Mouse (Mus musculus): ENCODE results near the gene Tctn1.

Gene Tctn1

GRCm38 (mm10) chr5:122288147-122288811 lies 24.0 kb upstream of the Tctn1 start:
- in situ Hi-C loops (cut with MboI; ENCODE audit: low pct_unique_long_range_greater_than_20kb in 1 of 2, low sequenced_read_pairs in 2 of 2, unreplicated experiment in 1 of 2) = no loop called here

GRCm38 (mm10) chr5:122287026-122287425 lies 22.8 kb upstream of the Tctn1 start:
- in situ Hi-C loops (cut with MboI; ENCODE audit: low pct_unique_long_range_greater_than_20kb in 1 of 2, low sequenced_read_pairs in 2 of 2, unreplicated experiment in 1 of 2) = no loop called here

DNA sequence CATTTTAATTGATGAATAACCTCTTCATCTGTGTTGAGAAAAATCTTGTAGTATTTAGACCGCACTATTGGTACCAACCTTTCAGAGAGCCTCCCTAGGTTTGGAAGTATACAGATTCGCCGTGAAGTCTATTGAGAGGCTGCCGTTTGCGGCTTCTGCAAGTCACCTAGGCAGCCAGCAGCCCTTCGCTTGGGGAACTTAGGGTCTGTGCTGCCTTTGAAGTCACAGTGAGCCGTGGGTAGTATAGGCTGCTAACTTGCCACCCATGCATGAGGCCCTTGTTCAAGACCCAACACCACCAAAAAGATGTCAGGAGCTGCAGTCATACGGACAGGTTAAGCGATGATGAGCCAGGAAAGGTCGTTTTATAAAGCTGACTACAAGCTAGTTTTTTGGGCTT lies 21.9 kb upstream of the Tctn1 start:
- in situ Hi-C loops (cut with MboI; ENCODE audit: low pct_unique_long_range_greater_than_20kb in 1 of 2, low sequenced_read_pairs in 2 of 2, unreplicated experiment in 1 of 2) = no loop called here

DNA sequence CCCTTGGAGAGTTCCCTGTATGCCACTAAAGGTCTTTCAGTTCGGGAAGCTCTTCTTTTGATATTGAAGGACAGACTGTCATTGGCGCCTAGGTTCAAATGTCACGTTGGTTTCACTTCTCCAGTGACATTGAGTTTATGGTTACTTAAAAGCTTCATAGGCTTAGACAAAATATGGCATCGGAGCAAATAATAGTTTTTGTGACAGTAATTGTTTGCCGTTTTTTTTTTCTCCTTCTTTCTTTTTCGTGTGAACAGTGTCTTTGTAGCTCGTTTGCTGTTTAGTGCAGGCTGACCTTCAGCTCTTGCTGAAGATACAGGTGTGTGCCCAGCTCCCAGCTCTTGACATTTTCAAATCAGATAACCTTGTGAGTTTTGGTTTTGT lies 21.5 kb upstream of the Tctn1 start:
- in situ Hi-C loops (cut with MboI; ENCODE audit: low pct_unique_long_range_greater_than_20kb in 1 of 2, low sequenced_read_pairs in 2 of 2, unreplicated experiment in 1 of 2) = no loop called here

- in situ Hi-C loops (cut with MboI; ENCODE audit: low pct_unique_long_range_greater_than_20kb in 1 of 2, low sequenced_read_pairs in 2 of 2, unreplicated experiment in 1 of 2) = no loop called here
These were observed 20.9 kb upstream of the Tctn1 start for GRCm38 (mm10) chr5:122285029-122285766.

GRCm38 (mm10) chr5:122284183-122285028 lies 20.1 kb upstream of the Tctn1 start, which contains the start of gene Pptc7:
Gene Pptc7 (plus strand): TSS chr5:122284365.
- in situ Hi-C loops (cut with MboI; ENCODE audit: low pct_unique_long_range_greater_than_20kb in 1 of 2, low sequenced_read_pairs in 2 of 2, unreplicated experiment in 1 of 2) = no loop called here

DNA sequence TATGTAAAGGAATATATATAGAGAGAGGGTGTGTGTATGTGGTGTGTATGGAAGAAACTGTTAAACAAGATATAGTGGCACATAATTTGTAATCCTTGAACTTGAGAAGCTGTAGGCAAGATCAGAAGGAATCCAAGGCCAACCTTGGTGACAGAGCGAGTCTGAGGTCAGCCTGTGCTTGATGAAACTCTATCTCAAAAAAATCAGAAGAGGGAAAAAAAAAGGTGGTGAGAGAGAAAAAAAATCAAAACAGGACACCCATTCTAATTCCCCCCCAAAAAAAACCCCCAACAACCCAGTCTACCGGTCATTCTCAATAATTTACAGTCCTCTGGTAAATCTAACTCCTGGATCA lies 19.5 kb upstream of the Tctn1 start:
- in situ Hi-C loops (cut with MboI; ENCODE audit: low pct_unique_long_range_greater_than_20kb in 1 of 2, low sequenced_read_pairs in 2 of 2, unreplicated experiment in 1 of 2) = no loop called here

GRCm38 (mm10) chr5:122280827-122281462 lies 16.7 kb upstream of the Tctn1 start:
- in situ Hi-C loops (cut with MboI; ENCODE audit: low pct_unique_long_range_greater_than_20kb in 1 of 2, low sequenced_read_pairs in 2 of 2, unreplicated experiment in 1 of 2) = no loop called here

- in situ Hi-C loops (cut with MboI; ENCODE audit: low pct_unique_long_range_greater_than_20kb in 1 of 2, low sequenced_read_pairs in 2 of 2, unreplicated experiment in 1 of 2) = no loop called here
These were observed 16.2 kb upstream of the Tctn1 start for GRCm38 (mm10) chr5:122280422-122280826.

- in situ Hi-C loops (cut with MboI; ENCODE audit: low pct_unique_long_range_greater_than_20kb in 1 of 2, low sequenced_read_pairs in 2 of 2, unreplicated experiment in 1 of 2) = no loop called here
These were observed 15.7 kb upstream of the Tctn1 start for GRCm38 (mm10) chr5:122279799-122280421.

DNA sequence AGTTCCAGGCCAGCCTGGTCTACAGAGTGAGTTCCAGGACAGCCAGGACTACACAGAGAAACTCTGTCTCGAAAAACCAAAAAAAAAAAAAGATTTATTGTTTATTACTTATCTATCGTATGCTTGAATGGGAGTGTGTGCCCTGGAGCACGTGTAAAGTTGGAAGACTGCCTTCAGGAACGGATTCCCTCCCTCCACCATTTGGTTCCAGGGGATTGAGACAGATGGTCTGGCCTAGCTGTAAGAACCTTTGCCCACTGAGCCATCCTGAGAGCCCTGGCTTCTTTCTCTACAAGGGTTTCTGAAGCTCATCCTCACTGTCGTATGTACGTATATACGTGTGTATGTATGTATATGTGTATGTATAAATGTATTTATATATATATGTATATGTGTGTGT lies 14.7 kb upstream of the Tctn1 start:
- in situ Hi-C loops (cut with MboI; ENCODE audit: low pct_unique_long_range_greater_than_20kb in 1 of 2, low sequenced_read_pairs in 2 of 2, unreplicated experiment in 1 of 2) = no loop called here

DNA sequence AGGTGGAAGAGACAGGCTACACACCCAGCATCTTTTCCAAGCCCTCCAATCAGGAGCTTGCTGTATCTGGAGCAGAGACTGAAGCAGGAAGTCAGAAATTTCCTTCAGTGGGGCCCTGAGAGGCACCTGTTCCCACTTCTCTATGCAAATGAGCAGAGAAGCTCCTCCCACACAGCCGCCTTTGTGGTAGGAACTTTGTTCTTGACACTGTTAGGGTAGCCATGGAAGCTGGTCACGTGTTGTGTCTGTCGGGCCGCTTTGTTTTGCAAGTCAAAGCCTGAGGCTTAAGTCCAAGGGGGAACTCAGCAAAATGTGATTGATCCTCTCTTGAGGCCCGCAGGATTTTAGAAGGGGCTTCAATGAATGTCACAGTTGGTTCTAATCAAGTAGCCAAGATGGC lies 10.5 kb upstream of the Tctn1 start:
- in situ Hi-C loops (cut with MboI; ENCODE audit: low pct_unique_long_range_greater_than_20kb in 1 of 2, low sequenced_read_pairs in 2 of 2, unreplicated experiment in 1 of 2) = no loop called here

DNA sequence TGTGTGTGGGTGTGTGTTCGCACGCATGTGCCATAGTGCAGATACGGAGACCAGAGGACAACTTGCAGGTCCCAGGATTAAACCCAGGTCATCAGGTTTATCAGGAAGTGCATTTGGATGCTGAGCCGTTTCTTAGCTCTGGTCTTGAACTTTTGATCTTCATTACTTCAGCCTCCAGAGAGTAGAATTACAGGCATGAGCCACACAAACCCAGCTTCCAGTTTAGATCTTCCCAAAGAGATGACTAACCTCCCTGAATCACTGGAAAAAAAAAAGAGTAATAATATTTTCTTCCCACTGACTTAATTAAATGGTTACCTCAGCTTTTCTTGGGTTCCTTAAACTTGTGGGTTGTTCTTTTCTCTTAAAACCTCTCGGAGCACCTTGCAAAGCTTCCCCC lies 8.6 kb upstream of the Tctn1 start:
- in situ Hi-C loops (cut with MboI; ENCODE audit: low pct_unique_long_range_greater_than_20kb in 1 of 2, low sequenced_read_pairs in 2 of 2, unreplicated experiment in 1 of 2) = no loop called here

GRCm38 (mm10) chr5:122268858-122269604 lies 4.8 kb upstream of the Tctn1 start:
- in situ Hi-C loops (cut with MboI; ENCODE audit: low pct_unique_long_range_greater_than_20kb in 1 of 2, low sequenced_read_pairs in 2 of 2, unreplicated experiment in 1 of 2) = loop anchor here (5.0 kb wide), 2 partner anchors 63 to 78 kb away; no protein-coding TSS in a partner anchor

DNA sequence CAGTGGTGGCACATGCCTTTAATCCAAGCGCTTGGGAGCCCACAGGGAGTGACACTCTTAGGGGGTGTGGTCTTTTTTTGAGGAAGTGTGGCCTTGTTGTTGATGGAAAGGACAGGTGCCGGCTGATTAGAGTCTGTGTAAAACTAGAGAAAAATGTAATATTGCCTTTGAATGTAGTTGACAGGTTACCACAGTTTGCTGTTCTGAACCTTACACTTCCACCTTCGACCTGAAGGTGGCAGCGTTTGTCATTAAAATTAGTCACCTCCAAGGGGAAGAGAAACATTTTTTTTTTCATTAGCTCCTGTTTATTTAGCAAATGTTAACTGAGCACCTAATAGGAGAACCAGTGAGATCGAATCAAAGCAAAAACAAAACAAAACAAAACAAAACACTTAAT lies 3.6 kb upstream of the Tctn1 start:
- in situ Hi-C loops (cut with MboI; ENCODE audit: low pct_unique_long_range_greater_than_20kb in 1 of 2, low sequenced_read_pairs in 2 of 2, unreplicated experiment in 1 of 2) = loop anchor here (5.0 kb wide), 2 partner anchors 64 to 79 kb away; no protein-coding TSS in a partner anchor

DNA sequence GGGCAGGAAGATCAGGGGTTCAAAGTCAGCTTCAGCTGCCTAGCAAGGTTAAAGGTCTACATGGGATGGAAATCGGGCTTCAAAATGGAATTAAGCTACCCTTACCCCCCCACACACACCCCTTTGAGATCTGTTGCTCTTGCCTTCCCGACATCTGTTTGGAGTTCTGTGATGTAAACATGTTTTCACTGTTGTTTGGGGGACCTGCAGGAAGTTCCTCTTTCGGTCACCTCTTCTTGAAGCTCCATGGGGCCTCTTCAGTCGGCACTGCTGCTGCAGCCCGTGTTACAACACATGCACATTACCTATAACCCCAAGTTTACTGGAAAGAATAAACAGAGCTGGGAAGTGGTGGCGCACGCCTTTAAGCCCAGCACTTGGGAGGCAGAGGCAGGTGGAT lies 2.9 kb upstream of the Tctn1 start:
- in situ Hi-C loops (cut with MboI; ENCODE audit: low pct_unique_long_range_greater_than_20kb in 1 of 2, low sequenced_read_pairs in 2 of 2, unreplicated experiment in 1 of 2) = loop anchor here (5.0 kb wide), 2 partner anchors 65 to 80 kb away; no protein-coding TSS in a partner anchor

GRCm38 (mm10) chr5:122265942-122266341 lies 1.7 kb upstream of the Tctn1 start:
- in situ Hi-C loops (cut with MboI; ENCODE audit: low pct_unique_long_range_greater_than_20kb in 1 of 2, low sequenced_read_pairs in 2 of 2, unreplicated experiment in 1 of 2) = loop anchor here (5.0 kb wide), 2 partner anchors 66 to 81 kb away; no protein-coding TSS in a partner anchor

DNA sequence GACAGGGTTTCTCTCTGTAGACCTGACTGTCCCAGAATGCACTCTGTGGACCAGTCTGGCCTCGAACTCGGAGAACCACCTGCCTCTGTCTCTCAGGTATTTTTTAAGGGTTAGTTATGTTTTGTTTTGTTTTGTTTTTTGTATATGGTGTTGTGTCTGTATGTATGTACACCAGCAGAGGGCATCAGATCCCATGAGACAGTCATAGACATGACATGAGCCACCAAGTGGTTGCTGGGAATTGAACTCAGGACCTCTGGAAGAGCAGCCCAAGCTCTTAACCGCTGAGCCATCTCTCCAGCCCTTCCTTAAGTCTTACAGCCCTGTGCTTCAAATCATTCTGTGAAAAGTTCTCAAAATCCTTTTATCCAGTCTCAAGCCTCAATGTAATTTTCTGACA lies 927 bp upstream of the Tctn1 start:
- in situ Hi-C loops (cut with MboI; ENCODE audit: low pct_unique_long_range_greater_than_20kb in 1 of 2, low sequenced_read_pairs in 2 of 2, unreplicated experiment in 1 of 2) = loop anchor here (5.0 kb wide), 2 partner anchors 67 to 82 kb away; no protein-coding TSS in a partner anchor

Measured in mouse embryonic stem cell (cell line).